Mouse (Mus musculus): ENCODE results near the gene Rbbp7. TPM values are rescaled to one million over a fixed set of nuclear protein-coding genes. Genes with fewer than 3 reads are reported as not detected.

Gene Rbbp7
- polyA plus RNA-seq, 1 experiment from 2014 or later, result 250 TPM

Other genes with a start within 250 kb of the Rbbp7 start
- gene Reps2, start 116.8 kb upstream of the Rbbp7 start, polyA plus RNA-seq (2015; fragmentation: Nextera tagmentation; extraction: Ambion mirVana), result 0.70 and 1.4 TPM in 2 replicates
- 6.5 and 6.9 TPM in 2 replicates for gene Txlng, start 69.1 kb downstream of the Rbbp7 start, polyA plus RNA-seq (2015; fragmentation: Nextera tagmentation; extraction: Ambion mirVana)
- gene Syap1, start 128.0 kb downstream of the Rbbp7 start, polyA plus RNA-seq (2015; fragmentation: Nextera tagmentation; extraction: Ambion mirVana), result 11.8 TPM in 2 replicates
- 43.1 and 46.9 TPM in 2 replicates for gene Ctps2, start 140.8 kb downstream of the Rbbp7 start, polyA plus RNA-seq (2015; fragmentation: Nextera tagmentation; extraction: Ambion mirVana)
- 5.6 and 7.5 TPM in 2 replicates for gene S100g, start 204.2 kb downstream of the Rbbp7 start, polyA plus RNA-seq (2015; fragmentation: Nextera tagmentation; extraction: Ambion mirVana)